In genomic region chr11:21247203-21247865, GRCm38 (mm10) we compare ENCODE assay signal across 15 mouse cellular contexts. TPM values are rescaled to one million over a fixed set of nuclear protein-coding genes. Genes with fewer than 3 reads are reported as not detected.
DNase-seq lines count a peak whose midpoint lies in the region; ATAC-seq and TF ChIP-seq lines count a peak whose summit lies in the region.
"Had no signal": no experiment of that assay in that cellular context is flagged by ENCODE, and none has a peak within 500 bp of the region (broad histone marks: within the 10 kb centered on the region; RNA-seq: fewer than 3 reads in every experiment).

No protein-coding gene starts in this region.

- WGBS in hindbrain, postnatal 0 days, result 92% methylated on average over 4 of the region's 4 CpGs
- 78% methylated on average over 4 of the region's 4 CpGs for WGBS in hindbrain, embryonic 10.5 days
- 88% methylated on average over 4 of the region's 4 CpGs for WGBS in neural tube, embryonic 14.5 days
- 71% methylated on average over 4 of the region's 4 CpGs for WGBS in intestine, postnatal 0 days
- 78% methylated on average over 4 of the region's 4 CpGs for WGBS in stomach, postnatal 0 days

- H3K4me2 ChIP-seq in hindbrain, postnatal 0 days (ENCODE audit: low read depth, low read length), result no peak overlapping the region
- H3K4me2 ChIP-seq in neural tube, embryonic 14.5 days (ENCODE audit: low read depth, low read length), result no peak overlapping the region
- no peak overlapping the region for H3K4me2 ChIP-seq in intestine, postnatal 0 days (replicated peaks; ENCODE audit: low read depth)
- H3K4me2 ChIP-seq in stomach, postnatal 0 days (replicated peaks; ENCODE audit: low read depth), result no peak overlapping the region
- H3K4me2 ChIP-seq: embryonic facial prominence, embryonic 13.5 days; forebrain, embryonic 12.5 days; lung, embryonic 15.5 days had no signal

- 0 out of 2 replicates have a peak, but pooled peaks have one; percentile 29 for ATAC-seq in hindbrain, postnatal 0 days
- peak; percentile 32; the same call in 1 of the 2 replicates for ATAC-seq in neural tube, embryonic 14.5 days (ENCODE audit: low read depth)
- peak; percentile 39; the same call in 1 of the 2 replicates for ATAC-seq in intestine, postnatal 0 days
- peak; percentile 58 for ATAC-seq in stomach, postnatal 0 days (ENCODE audit: low FRiP score, low TSS enrichment)

- no peaks in the 10 kb centered on the region for H3K27me3 ChIP-seq in hindbrain, postnatal 0 days (ENCODE audit: insufficient read depth, low read length)
- H3K27me3 ChIP-seq in hindbrain, embryonic 10.5 days (ENCODE audit: insufficient read depth, poor library complexity, severe bottlenecking), result no peaks in the 10 kb centered on the region
- no peaks in the 10 kb centered on the region for H3K27me3 ChIP-seq in neural tube, embryonic 14.5 days (ENCODE audit: control insufficient read depth, insufficient read depth, low read length)
- H3K27me3 ChIP-seq in intestine, postnatal 0 days (replicated peaks; ENCODE audit: control insufficient read depth, insufficient read depth, low read length), result no peaks in the 10 kb centered on the region
- H3K27me3 ChIP-seq in stomach, postnatal 0 days (ENCODE audit: control insufficient read depth, insufficient read depth, low read length), result no peaks in the 10 kb centered on the region
- H3K27me3 ChIP-seq: embryonic facial prominence, embryonic 13.5 days; forebrain, embryonic 12.5 days; lung, embryonic 15.5 days had no signal

- DNase-seq in hindbrain, postnatal 0 days (ENCODE audit: low spot score), result no peak
- no peak for DNase-seq in hindbrain, embryonic 10.5 days (ENCODE audit: low spot score)
- DNase-seq in neural tube, embryonic 10.5 days (ENCODE audit: extremely low spot score, low spot score), result no peak
- peak; percentile 20 for DNase-seq in stomach, postnatal 0 days (ENCODE audit: low spot score)
- DNase-seq in gastrocnemius, postnatal 4 days (ENCODE audit: low spot score in 2 of 2), result no peak
- no peak for DNase-seq in urinary bladder, postnatal 10 days (ENCODE audit: low spot score)
- DNase-seq: cerebellum, adult 2 months; gastrocnemius, postnatal 14 days; thymus, adult 2 months had no signal

- no peaks in the 10 kb centered on the region for H3K9me3 ChIP-seq in hindbrain, postnatal 0 days (ENCODE audit: low read length)
- no peaks in the 10 kb centered on the region for H3K9me3 ChIP-seq in hindbrain, embryonic 10.5 days
- H3K9me3 ChIP-seq in neural tube, embryonic 14.5 days (ENCODE audit: control insufficient read depth, low read length), result no peaks in the 10 kb centered on the region
- no peaks in the 10 kb centered on the region for H3K9me3 ChIP-seq in intestine, postnatal 0 days (ENCODE audit: control insufficient read depth)
- H3K9me3 ChIP-seq in stomach, postnatal 0 days (ENCODE audit: control insufficient read depth, low read length), result no peaks in the 10 kb centered on the region
- H3K9me3 ChIP-seq: embryonic facial prominence, embryonic 13.5 days; forebrain, embryonic 12.5 days; lung, embryonic 15.5 days had no signal

- no peaks in the 10 kb centered on the region for H3K36me3 ChIP-seq in hindbrain, postnatal 0 days (ENCODE audit: insufficient read depth, low read length)
- H3K36me3 ChIP-seq in hindbrain, embryonic 10.5 days, result peaks cover 15% of the 10 kb centered on the region
- no peaks in the 10 kb centered on the region for H3K36me3 ChIP-seq in neural tube, embryonic 14.5 days (ENCODE audit: control insufficient read depth, insufficient read depth, low read length)
- H3K36me3 ChIP-seq in intestine, postnatal 0 days (ENCODE audit: control insufficient read depth, insufficient read depth), result no peaks in the 10 kb centered on the region
- H3K36me3 ChIP-seq in stomach, postnatal 0 days (ENCODE audit: control insufficient read depth, insufficient read depth, low read length), result no peaks in the 10 kb centered on the region
- H3K36me3 ChIP-seq: forebrain, embryonic 12.5 days had no signal

- no peak overlapping the region for H3K9ac ChIP-seq in hindbrain, postnatal 0 days (replicated peaks; ENCODE audit: low read length)
- no peak overlapping the region for H3K9ac ChIP-seq in neural tube, embryonic 14.5 days (replicated peaks; ENCODE audit: low read depth, low read length)
- H3K9ac ChIP-seq in intestine, postnatal 0 days (ENCODE audit: low read depth, low read length), result no peak overlapping the region
- no peak overlapping the region for H3K9ac ChIP-seq in stomach, postnatal 0 days (ENCODE audit: low read length)
- H3K9ac ChIP-seq: embryonic facial prominence, embryonic 13.5 days; forebrain, embryonic 12.5 days; lung, embryonic 15.5 days had no signal

- H3K4me1 ChIP-seq in hindbrain, postnatal 0 days (ENCODE audit: insufficient read depth, low read length), result no peaks in the 10 kb centered on the region
- H3K4me1 ChIP-seq in hindbrain, embryonic 10.5 days (replicated peaks), result peaks cover 8% of the 10 kb centered on the region
- H3K4me1 ChIP-seq in neural tube, embryonic 14.5 days (ENCODE audit: control insufficient read depth, insufficient read depth, low read length), result no peaks in the 10 kb centered on the region
- H3K4me1 ChIP-seq in intestine, postnatal 0 days (replicated peaks; ENCODE audit: control insufficient read depth, insufficient read depth, low read length), result no peaks in the 10 kb centered on the region
- H3K4me1 ChIP-seq in stomach, postnatal 0 days (replicated peaks; ENCODE audit: control insufficient read depth, insufficient read depth), result no peaks in the 10 kb centered on the region
- H3K4me1 ChIP-seq: embryonic facial prominence, embryonic 13.5 days; forebrain, embryonic 12.5 days had no signal

- no peak for TF ChIP-seq EP300 in stomach, postnatal 0 days (optimal IDR thresholded peaks at IDR 0.05)

- H3K27ac ChIP-seq in hindbrain, postnatal 0 days, result no peak overlapping the region
- H3K27ac ChIP-seq in hindbrain, embryonic 10.5 days, result no peak overlapping the region
- no peak overlapping the region for H3K27ac ChIP-seq in neural tube, embryonic 14.5 days (ENCODE audit: low read depth, low read length)
- 0 out of 2 replicates have a peak overlapping the region, but pooled peaks have one; percentile 2 for H3K27ac ChIP-seq in intestine, postnatal 0 days (ENCODE audit: low read depth, low read length)
- no peak overlapping the region for H3K27ac ChIP-seq in stomach, postnatal 0 days (replicated peaks)
- H3K27ac ChIP-seq: embryonic facial prominence, embryonic 13.5 days; forebrain, embryonic 12.5 days; layer of hippocampus, adult 2 months; lung, embryonic 15.5 days had no signal

- TF ChIP-seq CTCF in hindbrain, postnatal 0 days (IDR thresholded peaks at IDR 0.05; ENCODE audit: low read depth), result no peak
- no peak for TF ChIP-seq CTCF in intestine, postnatal 0 days (IDR thresholded peaks at IDR 0.05; ENCODE audit: low read depth)
- no peak for TF ChIP-seq CTCF in stomach, postnatal 0 days (IDR thresholded peaks at IDR 0.05; ENCODE audit: low read depth)

- no peak overlapping the region for H3K4me3 ChIP-seq in hindbrain, postnatal 0 days (ENCODE audit: low read length)
- no peak overlapping the region for H3K4me3 ChIP-seq in hindbrain, embryonic 10.5 days
- no peak overlapping the region for H3K4me3 ChIP-seq in neural tube, embryonic 14.5 days (ENCODE audit: low read depth, low read length)
- H3K4me3 ChIP-seq in intestine, postnatal 0 days (ENCODE audit: low read depth, low read length), result no peak overlapping the region
- H3K4me3 ChIP-seq in stomach, postnatal 0 days (ENCODE audit: low read depth, low read length), result no peak overlapping the region
- H3K4me3 ChIP-seq: embryonic facial prominence, embryonic 13.5 days; forebrain, embryonic 12.5 days; layer of hippocampus, adult 2 months; lung, embryonic 15.5 days had no signal

RNA-seq across cellular contexts. Expression of gene Vps54, which starts 8.3 kb away (rescaled TPM):
- total RNA-seq in hindbrain, postnatal 0 days (2014; rRNA removed), result 16.9 and 23.8 TPM in 2 replicates
- polyA plus RNA-seq in hindbrain, postnatal 0 days (2015; fragmentation: Nextera tagmentation; extraction: Ambion mirVana), result 5.7 and 6.6 TPM in 2 replicates
- polyA plus RNA-seq in hindbrain, embryonic 10.5 days (2016; fragmentation: Nextera tagmentation; extraction: Ambion mirVana), result 9.8 and 10.1 TPM in 2 replicates
- 15.7 and 16.3 TPM in 2 replicates for polyA plus RNA-seq in neural tube, embryonic 14.5 days (2014; fragmentation: Nextera tagmentation; extraction: Ambion mirVana)
- polyA plus RNA-seq in intestine, postnatal 0 days (2015; fragmentation: Nextera tagmentation; extraction: Ambion mirVana), result 18.2 and 19.8 TPM in 2 replicates
- 6.7 and 8.2 TPM in 2 replicates for polyA plus RNA-seq in stomach, postnatal 0 days (2015; fragmentation: Nextera tagmentation; extraction: Ambion mirVana)
- 10 to 100 TPM; 23.4 to 29.1 TPM for total RNA-seq in gastrocnemius, postnatal 4 days (2021)
